Mouse (Mus musculus) forebrain, embryonic 11.5 days (tissue): Measurements from ENCODE around the gene Tanc2. TPM values are rescaled to one million over a fixed set of nuclear protein-coding genes. Genes with fewer than 3 reads are reported as not detected.

Experiments used
- ATAC-seq: fragments of 200-750 bp; cut with Nextera tagmentation; replicated peaks from 2 replicates; pipeline ENCODE4 v1.8.0; 2017; ENCODE audit warnings: moderate TSS enrichment; ENCODE audit not compliant: low FRiP score
- DNase-seq: peaks from one replicate; pipeline ENCODE4 v3.0.0-alpha.2; 2017; ENCODE audit warnings: low spot score
- H3K27ac ChIP-seq: fragments of 300-500 bp; sonication (generic); 2 replicates; pipeline ENCODE4 v1.5.1; 2014; ENCODE audit warnings: low read depth, low read length
- H3K27me3 ChIP-seq: fragments of 300-500 bp; sonication (generic); 2 replicates; pipeline ENCODE4 v1.6.1; 2014; ENCODE audit warnings: mild to moderate bottlenecking, low read length, mixed read lengths; ENCODE audit not compliant: control insufficient read depth, insufficient read depth
- H3K36me3 ChIP-seq: fragments of 300-500 bp; sonication (generic); 2 replicates; pipeline ENCODE4 v1.6.1; 2014; ENCODE audit warnings: mild to moderate bottlenecking, low read length, moderate library complexity, mixed read lengths; ENCODE audit not compliant: control insufficient read depth, insufficient read depth
- H3K4me1 ChIP-seq: fragments of 300-500 bp; sonication (generic); replicated peaks from 2 replicates; pipeline ENCODE4 v1.6.1; 2014; ENCODE audit warnings: low read length, mixed read lengths; ENCODE audit not compliant: control insufficient read depth, insufficient read depth
- H3K4me2 ChIP-seq: fragments of 300-500 bp; sonication (generic); 2 replicates; pipeline ENCODE4 v1.6.1; 2014; ENCODE audit warnings: low read depth, mild to moderate bottlenecking, low read length, moderate library complexity, mixed read lengths; ENCODE audit not compliant: severe bottlenecking
- H3K4me3 ChIP-seq: fragments of 300-500 bp; sonication (generic); 2 replicates; pipeline ENCODE4 v1.5.1; 2014; ENCODE audit warnings: low read depth, low read length
- H3K9ac ChIP-seq: fragments of 300-500 bp; sonication (generic); 2 replicates; pipeline ENCODE4 v1.6.1; 2014; ENCODE audit warnings: low read length
- H3K9me3 ChIP-seq: fragments of 300-500 bp; sonication (generic); 2 replicates; pipeline ENCODE4 v1.6.1; 2016; ENCODE audit warnings: low read length, mixed read lengths; ENCODE audit not compliant: control insufficient read depth
- WGBS: fragments of 180-500 bp; shearing (Covaris S2); extraction: QIAGEN DNeasy Blood & Tissue Kit; methylation state at CpG from one replicate; pipeline ENCODE4 v1.1.7; 2014; 5-methylcytosine and 5-hydroxymethylcytosine counted together
- polyA plus RNA-seq: library from polyadenylated mRNA; unstranded; fragments of >200 nt; fragmentation: Nextera tagmentation; extraction: Ambion mirVana; gene quantifications from 2 replicates; pipeline ENCODE4 v1.2.1, GENCODE M21; 2014

Tanc2 gene
- polyA plus RNA-seq, 1 experiment from 2014 or later, result 13.9 TPM

GRCm38 (mm10) chr11:105952911-105953386 lies 363.2 kb downstream of the Tanc2 start, which contains the start of gene Cyb561:
Gene Cyb561, minus strand, starts transcription at chr11:105953336.
- Histone ChIP-seq H3K27ac (no peak within 1 kb of the TSS), H3K4me2 (no peak within 1 kb of the TSS), H3K4me3 (no peak within 1 kb of the TSS), H3K27me3 (no peaks in the 10 kb centered on the region), H3K36me3 (no peaks in the 10 kb centered on the region), H3K9ac (no peak within 1 kb of the TSS), H3K9me3 (no peaks in the 10 kb centered on the region), H3K4me1 (no peaks in the 10 kb centered on the region)
- DNase-seq, result no peak
- ATAC-seq, result no peak
- 84% methylated on average over 12 of the region's 12 CpGs for WGBS

GRCm38 (mm10) chr11:105953402-105953801 lies 363.6 kb downstream of the Tanc2 start:
- no peaks in the 10 kb centered on the region for H3K4me1 ChIP-seq
- WGBS, result 85% methylated on average over 6 of the region's 6 CpGs

GRCm38 (mm10) chr11:105955815-105956430 lies 366.1 kb downstream of the Tanc2 start:
- ATAC-seq (no peak), DNase-seq (no peak)
- Histone ChIP-seq H3K27ac (no peak overlapping the region), H3K9me3 (no peaks in the 10 kb centered on the region), H3K9ac (no peak overlapping the region), H3K27me3 (no peaks in the 10 kb centered on the region), H3K4me3 (no peak overlapping the region), H3K4me1 (no peaks in the 10 kb centered on the region), H3K36me3 (no peaks in the 10 kb centered on the region), H3K4me2 (no peak overlapping the region)
- WGBS, result 89% methylated on average over 28 of the region's 28 CpGs

More at GRCm38 (mm10) chr11:105953402-105953801, 363.6 kb downstream of the Tanc2 start:
- Histone ChIP-seq H3K27ac (no peak overlapping the region), H3K27me3 (no peaks in the 10 kb centered on the region), H3K9ac (no peak overlapping the region), H3K4me3 (no peak overlapping the region), H3K36me3 (no peaks in the 10 kb centered on the region), H3K4me2 (no peak overlapping the region), H3K9me3 (no peaks in the 10 kb centered on the region)
- DNase-seq (no peak), ATAC-seq (no peak)

- H3K9me3 ChIP-seq, result no peaks in the 10 kb centered on the region
- H3K27me3 ChIP-seq, result no peaks in the 10 kb centered on the region
- ATAC-seq, result no peak
- H3K4me3 ChIP-seq, result no peak overlapping the region
- no peaks in the 10 kb centered on the region for H3K36me3 ChIP-seq
- no peak for DNase-seq
- H3K4me2 ChIP-seq, result no peak overlapping the region
- H3K27ac ChIP-seq, result no peak overlapping the region
- WGBS, result 48% methylated on average over 6 of the region's 6 CpGs
- no peak overlapping the region for H3K9ac ChIP-seq
- H3K4me1 ChIP-seq, result no peaks in the 10 kb centered on the region
Observed at GRCm38 (mm10) chr11:105957501-105957900, 367.7 kb downstream of the Tanc2 start.

GRCm38 (mm10) chr11:105958566-105958965 lies 368.8 kb downstream of the Tanc2 start:
- Histone ChIP-seq H3K27ac (no peak overlapping the region), H3K9ac (no peak overlapping the region), H3K4me2 (no peak overlapping the region), H3K4me3 (no peak overlapping the region), H3K9me3 (no peaks in the 10 kb centered on the region), H3K36me3 (no peaks in the 10 kb centered on the region), H3K27me3 (no peaks in the 10 kb centered on the region), H3K4me1 (no peaks in the 10 kb centered on the region)
- DNase-seq (no peak), ATAC-seq (no peak)
- 74% methylated on average over 1 of the region's 1 CpGs for WGBS

- H3K9ac ChIP-seq, result no peak overlapping the region
- DNase-seq (no peak), ATAC-seq (no peak)
- H3K4me2 ChIP-seq, result no peak overlapping the region
- no peak overlapping the region for H3K27ac ChIP-seq
- 69% methylated on average over 17 of the region's 17 CpGs for WGBS
- H3K27me3 ChIP-seq, result no peaks in the 10 kb centered on the region
- no peaks in the 10 kb centered on the region for H3K36me3 ChIP-seq
- H3K4me3 ChIP-seq, result no peak overlapping the region
- H3K4me1 ChIP-seq, result no peaks in the 10 kb centered on the region
- H3K9me3 ChIP-seq, result no peaks in the 10 kb centered on the region
Observed at GRCm38 (mm10) chr11:105959355-105959754, 369.6 kb downstream of the Tanc2 start.

- no peak overlapping the region for H3K27ac ChIP-seq
- no peak overlapping the region for H3K4me2 ChIP-seq
- H3K27me3 ChIP-seq, result peaks cover 21% of the 10 kb centered on the region
- no peaks in the 10 kb centered on the region for H3K9me3 ChIP-seq
- no peak overlapping the region for H3K9ac ChIP-seq
- ATAC-seq (no peak), DNase-seq (no peak)
- no peaks in the 10 kb centered on the region for H3K36me3 ChIP-seq
- no peak overlapping the region for H3K4me3 ChIP-seq
- 0 out of 2 replicates have a peak, but pooled peaks cover 3% of the 10 kb centered on the region for H3K4me1 ChIP-seq
- WGBS, result 68% methylated on average over 5 of the region's 5 CpGs
Observed at GRCm38 (mm10) chr11:105964691-105965090, 374.9 kb downstream of the Tanc2 start.

- H3K27me3 ChIP-seq, result peaks cover 21% of the 10 kb centered on the region
- H3K4me1 ChIP-seq, result 0 out of 2 replicates have a peak, but pooled peaks cover 3% of the 10 kb centered on the region
- no peak overlapping the region for H3K4me2 ChIP-seq
- ATAC-seq (no peak), DNase-seq (no peak)
- no peak overlapping the region for H3K9ac ChIP-seq
- H3K9me3 ChIP-seq, result no peaks in the 10 kb centered on the region
- no peaks in the 10 kb centered on the region for H3K36me3 ChIP-seq
- no peak overlapping the region for H3K27ac ChIP-seq
- H3K4me3 ChIP-seq, result no peak overlapping the region
- WGBS, result 73% methylated on average over 4 of the region's 4 CpGs
Observed at GRCm38 (mm10) chr11:105966288-105966687, 376.5 kb downstream of the Tanc2 start.
